Mouse (Mus musculus) liver, embryonic 14.5 days (tissue): ENCODE measurements at regions not wholly inside any gene's neighbourhood (a gene's known extent, or its start where the extent isn't known, plus 50 kb on each side); places are given as distances from the start of the nearest gene placed in this dataset.

Experiments used
- CTCF ChIP-seq: IDR thresholded peaks from 2 replicates; pipeline ENCODE4 v1.5.1; 2016; ENCODE audit warnings: antibody characterized with exemption, low read depth, control low read depth
- EP300 ChIP-seq: IDR thresholded peaks from 2 replicates; pipeline ENCODE4 v1.6.1; 2016; ENCODE audit warnings: antibody characterized with exemption, low read depth

DNA sequence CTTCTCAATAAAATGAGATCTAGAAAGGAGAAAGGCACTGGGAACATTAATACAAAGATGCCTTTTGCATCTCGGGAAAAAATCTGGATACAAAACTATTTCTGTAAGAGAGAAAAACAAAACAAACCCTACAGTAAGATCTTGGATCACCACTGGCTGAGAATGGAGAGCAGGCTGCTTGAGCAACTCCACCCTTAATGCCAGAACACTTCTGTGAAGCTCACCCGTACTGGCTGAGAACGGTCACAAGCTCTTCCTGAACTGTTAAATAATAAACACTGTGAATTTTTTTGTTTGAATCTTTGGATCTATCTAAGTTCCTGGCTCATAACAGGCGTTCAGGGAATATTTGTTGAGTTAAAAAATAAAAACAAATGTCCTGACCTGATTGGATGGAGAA, 130.4 kb upstream of the Tab2 start:
- TF ChIP-seq EP300: no peak
- TF ChIP-seq CTCF: no peak
